Mouse (Mus musculus): ENCODE results near the gene Coq2.

Gene Coq2

GRCm38 (mm10) chr5:100663011-100663410, 11.9 kb downstream of the Coq2 start:
- no peak for DNase-seq (ENCODE audit: low spot score in 2 of 2)

- DNase-seq (ENCODE audit: low spot score in 2 of 2) = peak; percentile 56 to 64
Measured at GRCm38 (mm10) chr5:100658460-100658859, 16.5 kb downstream of the Coq2 start.

DNA sequence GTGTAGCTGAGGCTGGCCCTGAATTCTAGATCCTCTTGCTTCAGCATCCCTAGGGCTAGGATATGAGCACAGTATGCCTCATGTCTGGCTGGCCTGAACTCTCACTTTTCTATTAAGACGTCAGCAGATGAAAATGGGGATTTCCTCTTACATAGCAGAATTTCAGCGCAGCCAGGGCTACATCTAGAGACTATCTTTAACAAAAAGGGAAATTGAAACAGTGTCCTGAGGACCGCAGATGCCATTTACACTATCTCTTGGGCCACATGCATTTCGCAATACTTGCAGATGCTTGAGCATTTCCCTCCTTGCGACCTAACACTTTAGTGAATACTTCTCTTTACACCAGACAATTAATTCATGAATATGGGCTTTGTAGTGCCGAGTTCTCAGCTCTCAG, 18.6 kb downstream of the Coq2 start:
- DNase-seq (ENCODE audit: low spot score in 2 of 2) = no peak

DNA sequence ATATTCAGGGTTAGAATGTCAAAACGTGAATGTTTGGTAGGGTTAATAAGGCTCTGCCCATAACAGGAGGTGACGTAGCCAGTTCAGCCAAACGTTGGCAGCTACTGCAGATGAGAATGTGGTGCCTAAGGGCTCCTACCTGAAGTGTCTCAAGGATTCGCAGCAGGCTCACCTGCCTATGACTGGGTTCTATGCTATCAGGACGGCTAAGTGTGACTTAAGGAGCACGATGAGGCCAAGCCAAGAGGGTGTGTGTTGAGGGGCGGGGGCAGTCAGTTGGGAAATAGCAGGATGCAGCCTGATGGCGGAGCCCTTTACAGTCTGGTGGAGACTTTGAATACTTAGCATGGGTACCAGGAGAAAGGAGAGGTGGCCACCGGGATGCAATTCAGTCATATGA, 22.6 kb downstream of the Coq2 start:
- DNase-seq (ENCODE audit: low spot score in 2 of 2) = no peak

GRCm38 (mm10) chr5:100651486-100651885, 23.5 kb downstream of the Coq2 start:
- DNase-seq (ENCODE audit: low spot score in 2 of 2) = no peak

- DNase-seq (ENCODE audit: low spot score in 2 of 2) = no peak
Measured at GRCm38 (mm10) chr5:100650969-100651368, 24.0 kb downstream of the Coq2 start.

GRCm38 (mm10) chr5:100648546-100648945, 26.4 kb downstream of the Coq2 start:
- DNase-seq (ENCODE audit: low spot score in 2 of 2) = no peak

GRCm38 (mm10) chr5:100648046-100648445, 26.9 kb downstream of the Coq2 start:
- no peak for DNase-seq (ENCODE audit: low spot score in 2 of 2)

DNA sequence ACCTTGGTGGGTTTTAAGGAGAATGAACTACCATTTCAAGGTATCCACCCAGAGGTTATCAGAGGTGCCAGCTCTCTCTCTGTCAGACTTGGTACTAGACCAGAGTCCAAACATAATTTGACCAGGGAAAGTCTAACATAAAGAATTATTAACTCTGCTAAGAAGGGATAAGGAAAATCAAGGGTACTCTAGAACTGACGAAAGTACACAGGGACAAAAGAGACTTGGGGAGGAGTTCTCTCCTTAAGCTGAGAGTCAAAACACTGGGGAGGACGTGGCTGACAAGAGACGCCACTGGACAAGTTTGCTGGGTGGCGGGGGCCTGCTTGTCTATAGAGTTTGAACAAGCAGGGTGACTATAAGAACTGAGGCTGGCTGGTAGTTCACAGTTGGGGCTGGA, 28.4 kb downstream of the Coq2 start:
- no peak for DNase-seq (ENCODE audit: low spot score in 2 of 2)

DNA sequence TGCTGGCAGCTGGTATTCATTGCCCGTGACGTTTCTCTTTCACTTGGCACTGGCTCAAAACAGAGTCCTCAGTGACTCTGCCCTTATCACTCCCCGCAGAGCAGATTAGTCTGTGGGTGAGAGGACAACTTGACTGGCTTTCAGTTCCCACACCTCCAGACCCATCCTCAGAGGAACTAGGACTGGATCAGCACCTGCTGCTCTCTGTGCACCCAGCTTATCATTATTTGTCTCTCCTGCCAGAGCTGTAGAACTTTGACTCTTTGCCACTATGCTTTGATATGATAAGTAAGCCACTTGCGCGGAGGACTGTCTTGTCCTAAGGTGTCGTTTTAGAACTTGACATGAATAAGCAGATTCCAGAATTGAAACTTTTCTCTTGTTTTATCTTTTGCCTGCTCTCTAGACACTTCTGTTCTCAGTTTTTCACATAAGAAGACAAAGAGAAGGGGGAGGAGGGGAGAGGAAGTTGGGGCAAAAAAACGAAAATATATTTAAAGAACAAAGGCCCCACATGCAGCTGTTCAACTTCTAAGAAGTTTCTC, 30.9 kb downstream of the Coq2 start:
- no peak for DNase-seq (ENCODE audit: low spot score in 2 of 2)

GRCm38 (mm10) chr5:100643253-100643990, 31.5 kb downstream of the Coq2 start:
- no peak for DNase-seq (ENCODE audit: low spot score in 2 of 2)

GRCm38 (mm10) chr5:100642316-100642715, 32.6 kb downstream of the Coq2 start:
- DNase-seq (ENCODE audit: low spot score in 2 of 2) = no peak

- DNase-seq (ENCODE audit: low spot score in 2 of 2) = no peak
Measured at GRCm38 (mm10) chr5:100638483-100638882, 36.5 kb downstream of the Coq2 start.

- peak in 1 of 2 experiments; percentile 16 for DNase-seq (ENCODE audit: low spot score in 2 of 2)
Measured at GRCm38 (mm10) chr5:100636794-100637544, 38.0 kb downstream of the Coq2 start.

DNA sequence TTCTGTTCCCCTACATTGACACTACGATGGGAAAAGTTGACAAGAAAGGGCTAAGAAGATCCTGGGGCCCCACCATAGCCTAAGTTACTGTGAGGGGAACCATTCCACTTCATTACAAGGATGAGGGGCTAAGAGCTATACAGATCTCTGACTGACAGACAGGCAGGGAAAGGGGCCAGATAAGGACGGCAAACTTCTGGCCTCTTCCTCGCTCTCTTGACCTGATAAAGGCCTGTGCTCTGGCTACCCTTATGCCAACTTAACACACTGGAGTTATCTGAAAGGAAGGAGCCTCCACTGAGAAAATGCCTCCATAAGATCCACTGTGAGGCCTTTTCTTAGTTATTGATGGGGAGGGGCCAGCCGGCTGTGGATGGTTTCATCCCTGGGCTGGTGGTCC, 39.0 kb downstream of the Coq2 start:
- DNase-seq (ENCODE audit: low spot score in 2 of 2) = no peak

- DNase-seq (ENCODE audit: low spot score in 2 of 2) = no peak
Measured at GRCm38 (mm10) chr5:100634885-100635478, 40.0 kb downstream of the Coq2 start.

GRCm38 (mm10) chr5:100632540-100633129, 42.3 kb downstream of the Coq2 start:
- DNase-seq (ENCODE audit: low spot score in 2 of 2) = no peak

DNA sequence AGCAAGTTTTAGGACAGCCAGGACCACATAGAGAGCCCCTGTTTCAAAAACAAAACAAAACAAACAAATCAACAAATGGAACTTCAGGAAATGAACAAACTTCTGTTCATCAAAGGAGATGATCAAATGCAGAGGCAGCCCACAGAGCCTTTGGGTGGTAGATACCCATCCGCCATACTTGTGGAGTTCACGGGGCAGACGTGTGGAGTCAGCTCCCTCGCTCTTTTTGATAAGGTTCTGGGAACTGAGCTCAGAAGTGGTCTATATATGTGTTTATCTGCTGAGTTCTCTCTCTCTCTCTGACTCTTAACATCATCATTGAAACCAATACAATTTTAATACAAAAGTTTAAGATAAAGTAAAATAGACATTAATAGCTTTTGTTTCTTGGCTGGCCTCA, 46.1 kb downstream of the Coq2 start:
- DNase-seq (ENCODE audit: low spot score in 2 of 2) = no peak

DNA sequence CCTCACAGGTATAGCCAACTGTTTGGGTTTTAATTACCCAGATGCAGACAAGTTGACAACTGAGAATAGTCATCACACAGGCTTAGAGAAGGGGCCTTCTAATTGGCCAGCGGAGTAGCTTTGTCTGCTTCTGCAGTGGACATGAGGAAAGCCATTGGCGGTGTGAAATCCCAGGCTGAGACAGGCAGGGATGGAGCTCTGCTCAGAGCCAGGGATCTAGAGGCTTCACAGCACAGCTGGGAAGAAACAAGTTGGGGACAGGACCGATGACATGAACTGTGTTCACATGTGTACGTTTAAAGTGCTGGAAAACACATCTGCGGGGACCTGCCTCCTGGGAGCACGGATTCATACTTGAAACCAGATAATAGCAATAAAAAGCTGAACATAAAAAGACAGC, 48.4 kb downstream of the Coq2 start:
- DNase-seq (ENCODE audit: low spot score in 2 of 2) = no peak

- no peak for DNase-seq (ENCODE audit: low spot score in 2 of 2)
Measured at GRCm38 (mm10) chr5:100624743-100625360, 50.1 kb downstream of the Coq2 start.

DNA sequence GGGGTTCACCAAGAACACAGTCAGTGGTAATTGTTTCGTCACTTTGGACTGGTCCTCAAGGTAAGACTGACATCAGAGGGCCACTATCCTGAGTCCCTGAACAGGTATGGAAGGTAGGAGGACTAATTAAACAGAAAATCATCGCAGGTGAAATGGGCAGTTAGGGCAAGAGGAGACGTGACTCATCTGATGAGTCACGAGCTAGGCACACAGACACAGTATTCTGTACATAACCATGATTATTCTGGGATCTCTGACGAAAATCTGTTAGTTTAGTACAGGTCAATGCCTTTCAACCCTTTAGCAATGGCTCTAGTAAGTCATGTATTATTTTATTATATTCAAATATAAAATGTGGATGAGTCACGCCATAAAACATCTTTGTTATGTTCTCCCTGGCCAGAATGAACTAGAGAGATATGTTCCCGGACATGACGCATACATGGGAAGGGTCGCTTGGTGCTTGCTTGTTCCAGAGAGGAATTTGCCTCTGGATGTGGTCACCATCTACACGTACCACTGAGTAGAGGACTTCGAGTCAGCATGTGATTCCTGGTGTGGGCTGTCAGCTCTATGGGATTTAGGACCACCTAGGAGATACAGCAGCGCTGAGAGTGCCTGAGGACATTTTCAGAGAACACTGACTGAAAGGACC, 52.3 kb downstream of the Coq2 start:
- DNase-seq (ENCODE audit: low spot score in 2 of 2) = no peak
